Mouse (Mus musculus) left cerebral cortex, adult 6 months (tissue): ENCODE data around the gene F930015N05Rik. TPM values are rescaled to one million over a fixed set of nuclear protein-coding genes. Genes with fewer than 3 reads are reported as not detected.

ENCODE experiments used
- long read RNA-seq, 2 experiments: library from polyadenylated mRNA; unstranded; transcript quantifications; one replicate each; pipeline ENCODE4 v2.0.0; 2019 to 2020
- polyA plus RNA-seq: library from polyadenylated mRNA; unstranded; fragments of <200 nt; fragmentation: Nextera tagmentation; gene quantifications from 2 replicates; pipeline ENCODE4 v1.2.3, GENCODE M21; 2021

Gene F930015N05Rik
- polyA plus RNA-seq = 1.2 and 2.5 TPM in 2 replicates
- long read RNA-seq, experiment 1, partial matches to known transcripts = 0 of 2 reads
- long read RNA-seq, experiment 1, other reads (novel, unspliced or antisense) = 0 of 2 reads
- long read RNA-seq, experiment 2, partial matches to known transcripts = 0 of 4 reads
- long read RNA-seq, experiment 2, other reads (novel, unspliced or antisense) = 0 of 4 reads

GRCm38 (mm10) chr11:64436412-64436727 is at the start of gene F930015N05Rik:
Gene F930015N05Rik (minus strand): TSS chr11:64436653.

DNA sequence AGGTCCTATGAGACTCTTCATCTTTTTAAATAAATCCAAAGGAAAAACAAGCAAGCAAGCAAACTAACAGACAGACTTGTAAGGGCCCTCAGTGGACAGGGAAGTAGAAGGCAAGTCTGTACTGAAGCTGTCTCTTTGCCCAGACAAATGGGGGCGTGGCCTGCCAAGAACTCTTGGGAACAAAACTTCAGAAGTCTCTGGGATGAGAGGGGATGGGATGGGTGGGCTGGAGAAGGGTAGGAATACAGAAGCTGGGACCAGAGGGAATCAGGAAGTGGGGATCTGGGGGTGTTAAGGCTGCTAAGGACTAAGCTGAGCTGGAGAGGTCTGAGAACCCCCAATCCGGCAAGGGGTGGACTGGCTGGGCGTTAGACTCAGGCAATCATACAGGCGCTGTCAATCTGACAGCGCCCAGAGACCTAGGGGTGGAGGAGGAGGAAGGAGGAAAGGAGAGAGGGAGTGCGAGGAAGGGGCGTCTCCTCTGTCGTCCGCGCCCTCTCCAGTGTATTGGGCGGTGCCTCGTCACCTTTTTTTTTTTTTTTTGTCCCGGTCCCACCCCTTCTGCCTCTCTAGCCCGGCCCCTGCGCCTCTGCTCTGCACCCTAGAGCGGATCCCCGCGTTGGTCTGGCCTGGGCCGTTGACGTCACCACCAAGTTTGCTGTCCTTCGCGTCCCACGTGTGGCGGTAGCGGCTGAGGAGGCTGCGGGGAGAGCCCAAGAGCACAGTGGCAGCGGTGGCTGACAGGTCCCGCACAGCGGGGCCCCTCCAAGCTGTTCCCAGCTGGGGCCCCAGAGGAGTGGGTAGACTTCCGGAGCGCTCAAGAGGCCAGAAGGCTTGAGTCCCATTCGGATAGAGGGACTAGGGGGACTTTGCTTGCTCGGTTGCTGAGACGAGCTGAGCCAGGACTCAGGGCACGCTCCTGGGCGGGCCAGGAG is 1.6 kb downstream of the F930015N05Rik start, which contains the start of gene Hs3st3a1:
Gene Hs3st3a1, plus strand, starts transcription at position 722 of the 935 bp plus-strand sequence.

Other genes with a start within 250 kb of the F930015N05Rik start
- 0.48 and 1.0 TPM in 2 replicates for gene Hs3st3a1, start 1.3 kb downstream of the F930015N05Rik start, polyA plus RNA-seq